Mouse (Mus musculus) regulatory T cell (primary cell): ENCODE results near the gene Icam4.
"Not testable (repeated sequence)": the region's sequence is repeated elsewhere in the genome, so short reads cannot be mapped to it uniquely, and the experiment has no call there.

ENCODE experiments used
- in situ Hi-C: fragments of 300-600 bp; cut with MboI, MseI; formaldehyde crosslinking; loops from one replicate; pipeline ENCODE4 v1.15.1; 2025; ENCODE audit warnings: high pct_unique_total_duplicates

The Icam4 gene

GRCm38 (mm10) chr9:21033136-21033535, 4.0 kb downstream of the Icam4 start:
- in situ Hi-C loops, result loop anchor here (5.0 kb wide), 1 partner anchor 114 kb away; the partner anchor contains the start of gene Cdc37

GRCm38 (mm10) chr9:21034481-21035085, 5.4 kb downstream of the Icam4 start:
- in situ Hi-C loops, result loop anchor here (5.0 kb wide), 1 partner anchor 113 kb away; the partner anchor contains the start of gene Cdc37

DNA sequence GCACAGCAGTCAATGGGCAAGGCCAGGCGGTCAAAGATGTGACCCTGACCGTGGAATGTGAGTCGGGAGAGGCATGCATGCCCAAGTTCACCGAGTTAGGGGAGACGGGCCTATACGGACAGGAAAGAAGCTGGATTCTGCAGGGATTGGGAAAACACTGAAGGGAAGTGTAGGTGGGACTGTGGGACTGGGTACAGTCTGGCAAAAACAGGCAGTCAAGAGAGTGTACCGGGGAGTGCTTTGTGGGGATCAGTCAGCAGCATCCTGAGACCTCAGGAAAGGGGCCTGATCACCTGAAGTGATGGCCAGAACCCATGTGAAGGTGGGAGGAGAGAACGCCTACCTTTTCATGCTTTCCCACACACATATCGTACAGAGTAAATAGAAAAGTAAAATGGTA, 6.4 kb downstream of the Icam4 start:
- in situ Hi-C loops, result no loop called here

DNA sequence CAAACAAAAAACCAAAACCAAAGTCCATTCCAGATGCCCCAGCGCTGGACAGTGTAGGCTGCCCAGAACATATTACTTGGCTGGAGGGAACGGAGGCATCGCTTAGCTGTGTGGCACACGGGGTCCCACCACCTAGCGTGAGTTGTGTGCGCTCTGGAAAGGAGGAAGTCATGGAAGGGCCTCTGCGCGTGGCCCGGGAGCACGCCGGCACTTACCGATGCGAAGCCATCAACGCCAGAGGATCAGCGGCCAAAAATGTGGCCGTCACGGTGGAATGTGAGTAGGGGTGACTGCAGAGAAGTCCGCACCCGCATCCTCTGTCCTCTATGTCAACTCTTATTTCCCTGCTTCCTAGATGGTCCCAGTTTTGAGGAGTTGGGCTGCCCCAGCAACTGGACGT, 7.0 kb downstream of the Icam4 start:
- in situ Hi-C loops, result no loop called here

GRCm38 (mm10) chr9:21036666-21037065, 7.5 kb downstream of the Icam4 start:
- in situ Hi-C loops, result no loop called here

DNA sequence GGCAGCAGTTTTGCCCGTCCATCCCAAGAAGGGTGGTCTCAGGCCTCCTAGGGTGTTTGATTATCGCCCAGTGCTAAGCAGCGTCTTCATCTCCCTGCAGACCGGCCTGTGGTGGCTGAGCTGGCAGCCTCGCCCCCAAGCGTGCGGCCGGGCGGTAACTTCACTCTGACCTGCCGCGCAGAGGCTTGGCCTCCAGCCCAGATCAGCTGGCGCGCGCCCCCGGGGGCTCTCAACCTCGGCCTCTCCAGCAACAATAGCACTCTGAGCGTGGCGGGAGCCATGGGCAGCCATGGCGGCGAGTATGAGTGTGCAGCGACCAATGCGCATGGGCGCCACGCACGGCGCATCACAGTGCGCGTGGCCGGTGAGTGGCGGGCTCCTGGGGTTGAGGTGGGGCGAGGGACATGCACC, 8.3 kb downstream of the Icam4 start:
- in situ Hi-C loops, result no loop called here

GRCm38 (mm10) chr9:21039779-21040178, 10.6 kb downstream of the Icam4 start:
- in situ Hi-C loops, result no loop called here

GRCm38 (mm10) chr9:21041308-21041707, 12.1 kb downstream of the Icam4 start:
- in situ Hi-C loops, result no loop called here

DNA sequence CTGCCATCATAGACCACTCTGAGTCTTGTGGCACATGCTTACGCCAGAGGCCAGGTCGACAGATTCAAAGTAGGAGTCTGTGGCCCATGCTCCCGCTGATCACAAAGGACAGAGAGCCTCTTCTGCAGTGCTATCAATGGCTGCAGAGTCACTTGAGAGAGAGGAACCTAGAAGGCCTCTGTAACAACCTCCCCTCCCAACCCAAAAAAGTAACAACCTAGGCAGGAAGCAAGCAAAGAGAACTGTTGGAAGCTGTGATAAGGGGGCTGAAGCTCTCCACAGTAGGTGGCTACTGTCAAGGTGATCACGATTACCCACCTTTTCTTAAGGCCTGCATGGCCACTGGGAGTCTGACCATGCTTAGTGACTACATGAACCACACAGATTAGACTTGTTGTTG, 14.4 kb downstream of the Icam4 start:
- in situ Hi-C loops, result no loop called here

- in situ Hi-C loops, result not testable (repeated sequence)
Measured at GRCm38 (mm10) chr9:21044785-21045184, 15.6 kb downstream of the Icam4 start.

DNA sequence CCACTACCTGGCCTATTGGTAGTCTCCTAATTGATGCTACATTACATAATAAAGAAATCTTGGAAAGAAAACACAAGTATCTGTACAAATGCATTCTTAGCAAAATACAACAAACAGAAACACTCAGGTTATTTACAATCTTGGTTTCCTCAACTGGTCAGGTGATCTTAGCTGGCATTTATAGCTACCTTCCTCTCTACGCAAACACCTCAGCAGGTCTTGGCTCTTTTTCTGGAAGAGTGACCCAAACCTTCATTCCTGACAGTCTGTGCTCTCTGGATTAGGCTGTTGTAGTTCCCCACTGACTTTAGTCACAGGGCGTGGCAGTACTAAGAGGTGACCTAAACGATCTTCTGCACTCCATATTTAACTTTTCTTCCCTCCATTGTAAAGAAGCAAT, 16.1 kb downstream of the Icam4 start:
- in situ Hi-C loops, result no loop called here

DNA sequence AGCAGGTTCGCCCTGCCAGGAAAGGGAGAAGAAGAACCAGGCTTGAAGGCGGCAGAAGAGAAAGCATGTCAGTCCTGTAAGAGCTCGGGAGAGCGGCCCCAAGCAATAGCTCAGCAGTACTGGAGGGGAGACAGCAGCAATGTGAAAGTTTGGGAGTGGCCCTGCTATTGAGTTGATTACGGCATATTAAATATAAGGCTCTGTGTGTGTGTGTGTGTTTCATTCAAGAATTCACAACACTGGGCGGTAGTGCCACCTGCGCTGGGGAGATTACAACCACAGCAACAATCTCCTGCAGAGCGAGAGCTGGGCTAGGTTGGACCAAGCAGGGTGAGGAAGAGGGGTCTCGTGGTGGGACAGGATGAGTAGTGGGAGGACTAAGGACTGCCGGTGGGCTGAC, 22.4 kb downstream of the Icam4 start:
- in situ Hi-C loops, result no loop called here

- in situ Hi-C loops, result no loop called here
Measured at GRCm38 (mm10) chr9:21062928-21063327, 33.8 kb downstream of the Icam4 start.

DNA sequence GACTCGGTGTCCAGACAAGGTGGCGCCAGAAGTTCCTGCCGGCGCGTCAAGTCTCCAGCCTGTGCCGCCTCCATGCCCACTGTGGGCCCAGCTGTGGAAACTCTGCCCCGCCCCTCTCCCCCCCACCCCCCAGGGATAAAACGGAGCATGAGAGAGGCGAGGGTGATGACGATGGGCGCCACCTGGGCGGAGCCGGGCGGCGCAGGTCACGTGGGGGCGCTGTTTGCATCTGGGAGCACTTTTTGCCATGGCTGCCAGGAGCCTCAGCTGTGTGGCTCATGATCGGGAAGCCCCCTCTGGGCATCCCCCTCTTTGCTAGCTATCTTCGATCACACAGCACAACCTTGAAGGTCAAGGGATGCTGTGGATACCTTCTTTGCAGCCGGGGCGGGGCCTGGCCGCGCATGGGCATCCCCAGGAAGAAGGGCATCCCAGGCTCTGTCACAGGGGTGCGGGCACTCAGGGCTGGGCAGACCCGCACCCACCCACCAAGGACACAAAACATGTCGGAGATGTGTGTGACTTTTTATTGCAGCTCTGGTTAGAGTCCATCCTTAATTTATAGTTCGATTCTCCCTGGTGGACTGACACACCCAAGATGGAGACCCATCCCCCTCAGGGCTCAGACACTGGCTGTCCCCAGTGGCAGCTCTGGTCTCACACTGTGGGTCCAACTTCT, 38.0 kb downstream of the Icam4 start, which contains the start of gene Zglp1:
Gene Zglp1, minus strand, starts transcription at position 88 of the 679 bp plus-strand sequence.
- in situ Hi-C loops, result no loop called here

GRCm38 (mm10) chr9:21072641-21073040, 43.5 kb downstream of the Icam4 start:
- in situ Hi-C loops, result no loop called here

GRCm38 (mm10) chr9:21073044-21073840, 44.1 kb downstream of the Icam4 start, which contains the start of the genes Gm49373 and Fdx1l:
TSS of gene Gm49373 (minus strand) at chr9:21073096.
TSS of gene Fdx1l (minus strand) at chr9:21073614.
- in situ Hi-C loops, result no loop called here

- in situ Hi-C loops, result no loop called here
Measured at GRCm38 (mm10) chr9:21074173-21074572, 45.0 kb downstream of the Icam4 start.

DNA sequence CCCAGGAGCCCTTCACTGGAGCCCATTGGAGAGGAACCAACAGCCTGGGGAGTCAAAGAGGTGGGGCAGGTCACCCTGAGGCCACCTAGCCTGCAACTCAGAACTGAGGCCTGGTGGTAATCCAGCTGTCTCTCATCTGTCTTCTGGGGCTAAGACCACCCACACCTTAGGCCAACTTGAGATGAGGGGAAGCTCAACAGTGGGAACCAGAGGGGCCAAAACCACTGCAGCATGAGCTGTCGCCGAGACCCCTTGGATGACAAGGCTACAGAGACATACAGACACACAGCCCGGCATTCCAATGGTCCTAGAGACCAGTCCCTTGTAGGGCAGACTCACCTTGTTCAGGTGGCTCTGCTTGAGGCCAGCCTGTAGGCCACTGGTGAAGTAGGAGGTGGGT, 46.5 kb downstream of the Icam4 start:
- in situ Hi-C loops, result no loop called here
